8 mouse cellular contexts compared by ENCODE assay signal in the genomic region with DNA sequence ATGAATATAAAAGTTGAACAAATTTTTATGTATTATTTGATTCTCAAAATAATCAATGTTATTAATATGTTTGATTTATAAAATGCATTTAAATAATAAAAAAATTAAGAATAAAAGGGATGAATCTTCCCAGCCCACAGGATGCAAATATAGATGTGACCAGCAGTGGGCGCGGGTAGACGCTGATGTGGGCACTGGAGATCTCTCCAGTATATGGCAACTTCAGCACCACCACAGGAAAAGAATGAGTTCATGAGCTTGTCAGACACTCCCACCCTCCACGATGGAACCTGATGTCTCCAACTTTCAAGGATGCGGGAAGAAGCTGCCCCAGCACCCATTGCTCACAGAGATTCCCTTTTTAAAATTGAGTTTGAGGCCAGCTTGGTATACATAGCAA. TPM values are rescaled to one million over a fixed set of nuclear protein-coding genes. Genes with fewer than 3 reads are reported as not detected.
DNase-seq lines count a peak whose midpoint lies in the region; ATAC-seq and TF ChIP-seq lines count a peak whose summit lies in the region.
"Had no signal": no experiment of that assay in that cellular context is flagged by ENCODE, and none has a peak within 500 bp of the region (broad histone marks: within the 10 kb centered on the region; RNA-seq: fewer than 3 reads in every experiment).

No protein-coding gene starts in this region.

- ATAC-seq in erythroid progenitor cell, adult 5-6 weeks (replicated peaks; ENCODE audit: low FRiP score, poor library complexity, severe bottlenecking) = 0 out of 2 replicates have a peak, but pooled peaks have one; percentile 59
- ATAC-seq in limb, embryonic 14.5 days (ENCODE audit: low FRiP score, low read depth) = no peak

- 4% methylated on average over 5 of the region's 5 CpGs for WGBS in limb, embryonic 14.5 days

- no peak for TF ChIP-seq POLR2A in MEL (IDR thresholded peaks at IDR 0.05; ENCODE audit: control insufficient read depth in 1 of 2, insufficient read depth in 1 of 2, low read depth in 1 of 2, low read length in 2 of 2, poor library complexity in 1 of 2)
- no peak for TF ChIP-seq POLR2A in bone marrow macrophage, adult 2 months (IDR thresholded peaks at IDR 0.05; ENCODE audit: borderline replicate concordance, low read depth, low read length)
- TF ChIP-seq POLR2A in limb, embryonic 14.5 days (IDR thresholded peaks at IDR 0.05; ENCODE audit: borderline replicate concordance, extremely low read depth, insufficient read depth, insufficient read length) = no peak

- no peak overlapping the region for H3K4me3 ChIP-seq in MEL (ENCODE audit: control insufficient read depth in 1 of 2, insufficient read depth in 1 of 2, low read depth in 2 of 2, low read length in 2 of 2)
- no peak overlapping the region for H3K4me3 ChIP-seq in bone marrow macrophage, adult 2 months (ENCODE audit: insufficient read depth, low read length)
- H3K4me3 ChIP-seq in limb, embryonic 14.5 days (replicated peaks; ENCODE audit: low read length) = no peak overlapping the region

- H3K27me3 ChIP-seq in MEL (ENCODE audit: control insufficient read depth in 1 of 2, insufficient read depth in 2 of 2, low read length in 2 of 2) = no peaks in the 10 kb centered on the region
- H3K27me3 ChIP-seq in limb, embryonic 14.5 days (ENCODE audit: control insufficient read depth, insufficient read depth, low read length) = no peaks in the 10 kb centered on the region

- no peak overlapping the region for H3K27ac ChIP-seq in MEL (ENCODE audit: control insufficient read depth, low read depth, low read length)
- no peak overlapping the region for H3K27ac ChIP-seq in bone marrow macrophage, adult 2 months (ENCODE audit: insufficient read depth, low read depth, low read length)
- H3K27ac ChIP-seq in limb, embryonic 14.5 days (replicated peaks; ENCODE audit: low read depth, low read length) = no peak overlapping the region
- H3K27ac ChIP-seq: macrophage had no signal

- DNase-seq in left cerebral cortex, postnatal 14 days (ENCODE audit: low spot score in 2 of 2) = peak; percentile 13 to 57
- no peak for DNase-seq in left cerebral cortex, postnatal 36 days (ENCODE audit: low spot score in 2 of 2)
- peak; percentile 64 for DNase-seq in MEL (ENCODE audit: low read depth, low spot score)
- DNase-seq in limb, embryonic 14.5 days (ENCODE audit: low spot score) = peak; percentile 34
- peak; percentile 36 to 50 for DNase-seq in right cerebral cortex, postnatal 10 days (ENCODE audit: low spot score in 2 of 2)

- no peaks in the 10 kb centered on the region; a peak in 1 of 4 replicates for H3K4me1 ChIP-seq in MEL (ENCODE audit: control insufficient read depth in 1 of 2, insufficient read depth in 2 of 2, low read length in 2 of 2)
- peaks cover 19% of the 10 kb centered on the region for H3K4me1 ChIP-seq in bone marrow macrophage, adult 2 months (ENCODE audit: control insufficient read depth, insufficient read depth, low read length)
- H3K4me1 ChIP-seq in limb, embryonic 14.5 days (ENCODE audit: control insufficient read depth, insufficient read depth, low read length) = no peaks in the 10 kb centered on the region

- H3K36me3 ChIP-seq in MEL (ENCODE audit: control insufficient read depth in 1 of 2, insufficient read depth in 2 of 2, low read length in 2 of 2) = 0 out of 4 replicates have a peak, but pooled peaks cover 0 to 1% of the 10 kb centered on the region in 2 experiments
- no peaks in the 10 kb centered on the region for H3K36me3 ChIP-seq in limb, embryonic 14.5 days (ENCODE audit: control insufficient read depth, insufficient read depth, low read length)

- no peak overlapping the region for H3K9ac ChIP-seq in MEL (ENCODE audit: control insufficient read depth, low read depth, low read length, poor library complexity, severe bottlenecking)
- no peak overlapping the region for H3K9ac ChIP-seq in limb, embryonic 14.5 days (ENCODE audit: low read depth, low read length, severe bottlenecking)

- TF ChIP-seq RAD21 in MEL (IDR thresholded peaks at IDR 0.05; ENCODE audit: low read depth, low read length) = peak; percentile 51

- intact Hi-C loops in left cerebral cortex, postnatal 14 days (cut with DNase I) = no loop called here
- intact Hi-C loops in left cerebral cortex, postnatal 36 days (cut with DNase I) = no loop called here

- TF ChIP-seq CTCF in MEL (IDR thresholded peaks at IDR 0.05 in 2 of 3, conservative IDR thresholded peaks at IDR 0.05 in 1 of 3; ENCODE audit: control insufficient read depth in 1 of 3, insufficient read depth in 1 of 3, low read depth in 2 of 3, low read length in 3 of 3, poor library complexity in 1 of 3, severe bottlenecking in 1 of 3) = peak; percentile 41 to 62 (median 57)
- TF ChIP-seq CTCF in bone marrow macrophage, adult 2 months (IDR thresholded peaks at IDR 0.05; ENCODE audit: low read depth, low read length) = peak; percentile 63

- H3K4me2 ChIP-seq in limb, embryonic 14.5 days (replicated peaks; ENCODE audit: low read depth, low read length, severe bottlenecking) = no peak overlapping the region

- TF ChIP-seq EP300 in MEL (IDR thresholded peaks at IDR 0.05; ENCODE audit: low read depth in 1 of 2, low read length in 2 of 2) = no peak

- no peaks in the 10 kb centered on the region for H3K9me3 ChIP-seq in MEL (replicated peaks; ENCODE audit: insufficient read depth, low read length)
- H3K9me3 ChIP-seq in limb, embryonic 14.5 days (ENCODE audit: control insufficient read depth, low read length) = no peaks in the 10 kb centered on the region

- H3K79me2 ChIP-seq in MEL (ENCODE audit: control insufficient read depth, insufficient read depth, low read length, poor library complexity) = no peaks in the 10 kb centered on the region

TF ChIP-seq in MEL, 35 proteins besides CTCF, POLR2A, EP300 and RAD21:
- TF ChIP-seq ETS1 (IDR thresholded peaks at IDR 0.05; ENCODE audit: low read depth, low read length) (no peak), MAX (IDR thresholded peaks at IDR 0.05; ENCODE audit: low read length) (no peak), KAT2A (conservative IDR thresholded peaks at IDR 0.05; ENCODE audit: low read depth, low read length) (no peak), CHD2 (IDR thresholded peaks at IDR 0.05; ENCODE audit: low read length) (no peak), TAL1 (IDR thresholded peaks at IDR 0.05; ENCODE audit: low read length) (no peak), ELF1 (IDR thresholded peaks at IDR 0.05; ENCODE audit: low read depth, low read length) (no peak), HCFC1 (IDR thresholded peaks at IDR 0.05; ENCODE audit: low read depth, low read length) (no peak), MAFK (IDR thresholded peaks at IDR 0.05; ENCODE audit: borderline replicate concordance, low read depth, low read length) (no peak), SIN3A (IDR thresholded peaks at IDR 0.05; ENCODE audit: low read length) (no peak), ZKSCAN1 (IDR thresholded peaks at IDR 0.05; ENCODE audit: low read depth, low read length) (no peak), UBTF (IDR thresholded peaks at IDR 0.05; ENCODE audit: borderline replicate concordance, insufficient read depth, low read depth, low read length) (no peak), SMC3 (IDR thresholded peaks at IDR 0.05; ENCODE audit: low read depth, low read length) (peak; percentile 67), ZC3H11A (IDR thresholded peaks at IDR 0.05; ENCODE audit: low read depth, low read length) (peak; percentile 18; the same call in 1 of the 2 replicates), MYC (IDR thresholded peaks at IDR 0.05; ENCODE audit: low read depth, low read length) (no peak), NELFE (IDR thresholded peaks at IDR 0.05; ENCODE audit: low read depth, low read length) (no peak)
TF ChIP-seq in MEL: peak in this region for 2.

RNA-seq across cellular contexts. Expression of gene Slfn2, which starts 7.0 kb away (rescaled TPM):
- 1 to 10 TPM in 1 of 2 experiments, under 1 TPM in 1; 0.78 to 1.3 TPM for total RNA-seq in left cerebral cortex, postnatal 14 days (2021)
- total RNA-seq in left cerebral cortex, postnatal 36 days (2021) = 1 to 10 TPM; 1.1 to 1.8 TPM
- total RNA-seq in MEL (2012; rRNA removed) = 0.10 and 0.46 TPM in 2 replicates
- under 1 TPM in 1 of 2 experiments, not detected in 1; 0.07 TPM for polyA plus RNA-seq in MEL (2012; ENCODE audit: insufficient read depth in 1 of 2, insufficient read length in 2 of 2, low read depth in 1 of 2, low replicate concordance in 2 of 2, missing spikeins in 1 of 2)
- polyA plus RNA-seq in bone marrow macrophage, adult 2 months (2012; ENCODE audit: insufficient read depth, insufficient read length, missing spikeins) = 346 and 355 TPM in 2 replicates
- 32.1 and 39.4 TPM in 2 replicates for total RNA-seq in erythroid progenitor cell, adult 5-6 weeks (2015; ENCODE audit: low replicate concordance)
- 40.9 and 43.8 TPM in 2 replicates for total RNA-seq in erythroid progenitor cell, adult 5-6 weeks (2017; ENCODE audit: low replicate concordance)
- polyA plus RNA-seq in limb, embryonic 14.5 days (2012; rRNA removed) = 1.9 and 2.4 TPM in 2 replicates
- polyA plus RNA-seq in limb, embryonic 14.5 days (2014; fragmentation: Nextera tagmentation; extraction: Ambion mirVana) = 5.2 and 5.3 TPM in 2 replicates

RNA-seq across cellular contexts. Expression of gene Slfn8, which starts 37.3 kb away (rescaled TPM):
- total RNA-seq in left cerebral cortex, postnatal 14 days (2021) = under 1 TPM; 0.36 to 0.62 TPM
- under 1 TPM; 0.34 to 0.39 TPM for total RNA-seq in left cerebral cortex, postnatal 36 days (2021)
- total RNA-seq in MEL (2012; rRNA removed) = 9.8 and 11.9 TPM in 2 replicates
- polyA plus RNA-seq in MEL (2012; ENCODE audit: insufficient read depth in 1 of 2, insufficient read length in 2 of 2, low read depth in 1 of 2, low replicate concordance in 2 of 2, missing spikeins in 1 of 2) = 10 to 100 TPM; 11.6 to 47.2 TPM
- 63.6 and 69.5 TPM in 2 replicates for polyA plus RNA-seq in bone marrow macrophage, adult 2 months (2012; ENCODE audit: insufficient read depth, insufficient read length, missing spikeins)
- total RNA-seq in erythroid progenitor cell, adult 5-6 weeks (2015; ENCODE audit: low replicate concordance) = 6.5 and 22.2 TPM in 2 replicates
- total RNA-seq in erythroid progenitor cell, adult 5-6 weeks (2017; ENCODE audit: low replicate concordance) = 2.9 and 4.7 TPM in 2 replicates
- 0.24 and 0.48 TPM in 2 replicates for polyA plus RNA-seq in limb, embryonic 14.5 days (2012; rRNA removed)
- 0.48 and 0.58 TPM in 2 replicates for polyA plus RNA-seq in limb, embryonic 14.5 days (2014; fragmentation: Nextera tagmentation; extraction: Ambion mirVana)

RNA-seq across cellular contexts. Expression of gene Slfn1, which starts 58.8 kb away (rescaled TPM):
- total RNA-seq in left cerebral cortex, postnatal 14 days (2021) = not detected
- not detected for total RNA-seq in left cerebral cortex, postnatal 36 days (2021)
- total RNA-seq in MEL (2012; rRNA removed) = not detected in 2 replicates
- polyA plus RNA-seq in MEL (2012; ENCODE audit: insufficient read depth in 1 of 2, insufficient read length in 2 of 2, low read depth in 1 of 2, low replicate concordance in 2 of 2, missing spikeins in 1 of 2) = not detected
- 12.5 and 15.4 TPM in 2 replicates for polyA plus RNA-seq in bone marrow macrophage, adult 2 months (2012; ENCODE audit: insufficient read depth, insufficient read length, missing spikeins)
- total RNA-seq in erythroid progenitor cell, adult 5-6 weeks (2015; ENCODE audit: low replicate concordance) = 4.2 and 22.3 TPM in 2 replicates
- total RNA-seq in erythroid progenitor cell, adult 5-6 weeks (2017; ENCODE audit: low replicate concordance) = 6.9 and 12.3 TPM in 2 replicates
- 0.14 and 0.19 TPM in 2 replicates for polyA plus RNA-seq in limb, embryonic 14.5 days (2012; rRNA removed)
- 0.12 and 0.21 TPM in 2 replicates for polyA plus RNA-seq in limb, embryonic 14.5 days (2014; fragmentation: Nextera tagmentation; extraction: Ambion mirVana)

Comparison
In these comparisons a context has a peak if more than half of its experiments do, and no peak if none do; other contexts are left out.
1. DNase-seq: peak in left cerebral cortex, postnatal 14 days (2 of 2), MEL (single experiment), limb, embryonic 14.5 days (single experiment) and right cerebral cortex, postnatal 10 days (2 of 2); none in left cerebral cortex, postnatal 36 days (0 of 2).
2. RNA of gene Slfn2, which starts 7.0 kb away (total RNA-seq): 32.1 to 43.8 TPM in erythroid progenitor cell, adult 5-6 weeks; 1.1 to 1.8 TPM in left cerebral cortex, postnatal 36 days, 0.78 to 1.3 TPM in left cerebral cortex, postnatal 14 days and 0.10 to 0.46 TPM in MEL; every median in the first group is over 10 times any median in the second.